Comparison of ENCODE assay signal across 18 mouse cellular contexts in genomic region chr7:129079786-129080185, GRCm38 (mm10).
DNase-seq lines count a peak whose midpoint lies in the region; ATAC-seq and TF ChIP-seq lines count a peak whose summit lies in the region.
"Had no signal": no experiment of that assay in that cellular context is flagged by ENCODE, and none has a peak within 500 bp of the region (broad histone marks: within the 10 kb centered on the region; RNA-seq: fewer than 3 reads in every experiment).

No protein-coding gene starts in this region.

- no peaks in the 10 kb centered on the region for H3K9me3 ChIP-seq in hindbrain, postnatal 0 days (ENCODE audit: low read length)
- no peaks in the 10 kb centered on the region for H3K9me3 ChIP-seq in hindbrain, embryonic 14.5 days (ENCODE audit: control insufficient read depth, low read length)
- H3K9me3 ChIP-seq in lung, embryonic 14.5 days (ENCODE audit: low read depth, low read length): no peaks in the 10 kb centered on the region
- H3K9me3 ChIP-seq: embryonic facial prominence, embryonic 13.5 days; heart, embryonic 15.5 days; hindbrain, embryonic 13.5 days had no signal

- ATAC-seq in hindbrain, postnatal 0 days: no peak
- no peak for ATAC-seq in hindbrain, embryonic 14.5 days (ENCODE audit: low FRiP score)
- ATAC-seq in lung, embryonic 14.5 days (ENCODE audit: insufficient read depth): no peak
- ATAC-seq: forebrain, embryonic 14.5 days had no signal

- no peak overlapping the region for H3K4me3 ChIP-seq in hindbrain, postnatal 0 days (ENCODE audit: low read length)
- H3K4me3 ChIP-seq in hindbrain, embryonic 14.5 days (replicated peaks; ENCODE audit: low read length): no peak overlapping the region
- no peak overlapping the region for H3K4me3 ChIP-seq in lung, embryonic 14.5 days (ENCODE audit: low read depth, low read length)
- H3K4me3 ChIP-seq: embryonic facial prominence, embryonic 13.5 days; heart, adult 2 months; heart, embryonic 15.5 days; hindbrain, embryonic 13.5 days had no signal

- H3K36me3 ChIP-seq in hindbrain, postnatal 0 days (ENCODE audit: insufficient read depth, low read length): no peaks in the 10 kb centered on the region
- H3K36me3 ChIP-seq in hindbrain, embryonic 14.5 days (replicated peaks; ENCODE audit: control insufficient read depth, insufficient read depth): no peaks in the 10 kb centered on the region
- H3K36me3 ChIP-seq in lung, embryonic 14.5 days (ENCODE audit: insufficient read depth): no peaks in the 10 kb centered on the region
- H3K36me3 ChIP-seq: embryonic facial prominence, embryonic 13.5 days; heart, embryonic 15.5 days; hindbrain, embryonic 13.5 days had no signal

- H3K4me1 ChIP-seq in hindbrain, postnatal 0 days (ENCODE audit: insufficient read depth, low read length): no peaks in the 10 kb centered on the region
- H3K4me1 ChIP-seq in hindbrain, embryonic 14.5 days (replicated peaks; ENCODE audit: control insufficient read depth, insufficient read depth, low read length): no peaks in the 10 kb centered on the region
- H3K4me1 ChIP-seq in lung, embryonic 14.5 days (ENCODE audit: insufficient read depth): no peaks in the 10 kb centered on the region
- H3K4me1 ChIP-seq: embryonic facial prominence, embryonic 13.5 days; heart, embryonic 15.5 days; hindbrain, embryonic 13.5 days had no signal

- no peak overlapping the region for H3K27ac ChIP-seq in hindbrain, postnatal 0 days
- no peak overlapping the region for H3K27ac ChIP-seq in hindbrain, embryonic 14.5 days
- no peak overlapping the region for H3K27ac ChIP-seq in lung, embryonic 14.5 days (ENCODE audit: low read depth)
- H3K27ac ChIP-seq: embryonic facial prominence, embryonic 13.5 days; heart, adult 2 months; heart, embryonic 15.5 days; hindbrain, embryonic 13.5 days had no signal

- no peak for TF ChIP-seq CTCF in hindbrain, postnatal 0 days (IDR thresholded peaks at IDR 0.05; ENCODE audit: low read depth)
- no peak for TF ChIP-seq CTCF in lung, embryonic 14.5 days (IDR thresholded peaks at IDR 0.05; ENCODE audit: low read depth)

- 54% methylated on average over 6 of the region's 6 CpGs for WGBS in hindbrain, postnatal 0 days
- WGBS in hindbrain, embryonic 14.5 days: 77% methylated on average over 6 of the region's 6 CpGs
- 55% methylated on average over 6 of the region's 6 CpGs for WGBS in lung, embryonic 14.5 days

- no peak overlapping the region for H3K4me2 ChIP-seq in hindbrain, postnatal 0 days (ENCODE audit: low read depth, low read length)
- H3K4me2 ChIP-seq in hindbrain, embryonic 14.5 days (replicated peaks): no peak overlapping the region
- H3K4me2 ChIP-seq in lung, embryonic 14.5 days: no peak overlapping the region
- H3K4me2 ChIP-seq: embryonic facial prominence, embryonic 13.5 days; heart, embryonic 11.5 days; heart, embryonic 15.5 days; hindbrain, embryonic 13.5 days had no signal

- H3K9ac ChIP-seq in hindbrain, postnatal 0 days (replicated peaks; ENCODE audit: low read length): no peak overlapping the region
- no peak overlapping the region for H3K9ac ChIP-seq in hindbrain, embryonic 14.5 days
- H3K9ac ChIP-seq in lung, embryonic 14.5 days: no peak overlapping the region
- H3K9ac ChIP-seq: embryonic facial prominence, embryonic 13.5 days; heart, embryonic 15.5 days; hindbrain, embryonic 13.5 days had no signal

- H3K27me3 ChIP-seq in hindbrain, postnatal 0 days (ENCODE audit: insufficient read depth, low read length): no peaks in the 10 kb centered on the region
- no peaks in the 10 kb centered on the region for H3K27me3 ChIP-seq in hindbrain, embryonic 14.5 days (ENCODE audit: control insufficient read depth, insufficient read depth, low read length)
- H3K27me3 ChIP-seq in lung, embryonic 14.5 days (ENCODE audit: insufficient read depth, low read length): no peaks in the 10 kb centered on the region
- H3K27me3 ChIP-seq: embryonic facial prominence, embryonic 13.5 days; heart, embryonic 15.5 days; hindbrain, embryonic 13.5 days had no signal

- peak; percentile 30 to 34 for DNase-seq in cerebellum, postnatal 14 days
- no peak for DNase-seq in cerebellum, adult 11 months
- peak; percentile 64 for DNase-seq in hindbrain, postnatal 0 days (ENCODE audit: low spot score)
- no peak for DNase-seq in hindbrain, embryonic 14.5 days (ENCODE audit: low spot score)
- peak; percentile 31 for DNase-seq in lung, embryonic 14.5 days
- DNase-seq in lung, postnatal 36 days: no peak
- DNase-seq in right cerebral cortex, postnatal 4 days: peak; percentile 8
- no peak for DNase-seq in right cerebral cortex, postnatal 14 days
- DNase-seq: adrenal gland, postnatal 10 days; cerebellum, adult 18-20 months; gastrocnemius, postnatal 36 days; heart, adult 2 months; heart, postnatal 14 days had no signal

Comparison
In these comparisons a context has a peak if more than half of its experiments do, and no peak if none do; other contexts are left out.
1. DNase-seq: peak in cerebellum, postnatal 14 days (2 of 2), hindbrain, postnatal 0 days (single experiment), lung, embryonic 14.5 days (single experiment) and right cerebral cortex, postnatal 4 days (single experiment); none in cerebellum, adult 11 months (single experiment), hindbrain, embryonic 14.5 days (single experiment), lung, postnatal 36 days (single experiment) and right cerebral cortex, postnatal 14 days (single experiment).